Mouse (Mus musculus): Measurements from ENCODE around the gene Slc47a1. TPM values are rescaled to one million over a fixed set of nuclear protein-coding genes. Genes with fewer than 3 reads are reported as not detected.

Gene Slc47a1
- total RNA-seq, 2 experiments from 2014 or later: 13.4 to 24.4 TPM

DNA sequence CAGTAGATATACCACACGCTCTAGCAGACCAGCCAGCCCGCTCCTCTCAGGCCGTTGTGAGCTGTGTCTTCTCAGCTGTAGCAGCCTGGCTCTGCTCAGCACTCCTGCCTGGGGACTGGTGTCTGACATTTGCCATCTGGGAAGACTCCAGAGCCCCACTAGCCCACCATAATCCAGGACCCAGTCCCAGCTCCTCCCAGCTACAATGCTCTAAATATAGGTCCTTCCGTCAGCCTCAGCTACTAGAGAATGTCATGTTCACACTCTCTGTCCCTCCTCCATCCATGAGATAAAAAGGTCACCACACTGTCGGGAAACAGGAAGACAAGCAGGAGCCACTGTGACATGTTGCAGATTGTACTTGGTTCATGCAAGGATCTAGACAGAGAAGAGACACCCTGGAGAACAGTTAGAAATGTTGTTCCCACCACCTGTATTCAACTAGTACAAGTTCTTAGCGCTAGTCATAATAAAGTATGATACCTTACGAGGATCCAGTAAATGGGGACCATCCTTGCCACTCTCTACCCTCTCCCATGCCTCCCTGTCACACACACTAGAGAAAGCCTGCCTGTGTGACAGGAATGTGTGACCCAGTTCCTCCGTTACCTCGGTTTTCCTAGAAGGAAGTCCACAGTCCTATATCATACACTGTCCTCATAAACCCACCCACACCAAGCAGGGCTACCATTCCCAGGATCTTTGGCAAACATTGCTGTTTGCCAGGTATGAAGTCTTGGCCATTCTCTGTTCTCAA lies 11.4 kb downstream of the Slc47a1 start:
- peak; percentile 27 for DNase-seq
- intact Hi-C loops (cut with DNase I): no loop called here
- H3K4me3 ChIP-seq: peak overlapping the region; percentile 56
- TF ChIP-seq CTCF (IDR thresholded peaks at IDR 0.05): no peak
- H3K27ac ChIP-seq: peak overlapping the region; percentile 86

- DNase-seq: no peak
- intact Hi-C loops (cut with DNase I): no loop called here
- H3K27ac ChIP-seq: peak overlapping the region; percentile 86
- peak overlapping the region; percentile 56 for H3K4me3 ChIP-seq
- TF ChIP-seq CTCF (IDR thresholded peaks at IDR 0.05): no peak
Observed at GRCm38 (mm10) chr11:61365938-61366337, 12.2 kb downstream of the Slc47a1 start.

DNA sequence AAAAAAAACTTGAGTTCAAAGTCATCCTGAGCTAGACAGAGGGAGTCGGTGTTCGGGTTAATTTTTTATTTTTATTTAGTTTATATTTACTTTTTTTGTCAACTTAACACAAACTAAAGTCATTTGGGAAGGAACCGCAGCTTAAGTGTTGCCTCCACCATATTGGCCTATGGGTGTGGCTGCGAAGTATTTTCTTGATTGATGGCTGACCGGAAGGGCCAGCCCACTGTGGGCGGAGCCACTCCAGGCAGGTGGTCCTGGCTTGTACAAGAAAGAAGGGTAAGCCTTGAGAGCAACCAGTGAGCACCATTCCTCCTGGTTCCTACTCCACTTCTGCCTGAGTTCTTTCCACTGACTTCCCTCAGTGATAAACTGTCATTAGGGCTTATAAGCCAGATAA lies 14.0 kb downstream of the Slc47a1 start:
- no peak for TF ChIP-seq CTCF (IDR thresholded peaks at IDR 0.05)
- DNase-seq: no peak
- H3K4me3 ChIP-seq: no peak overlapping the region
- intact Hi-C loops (cut with DNase I): no loop called here
- no peak overlapping the region for H3K27ac ChIP-seq

DNA sequence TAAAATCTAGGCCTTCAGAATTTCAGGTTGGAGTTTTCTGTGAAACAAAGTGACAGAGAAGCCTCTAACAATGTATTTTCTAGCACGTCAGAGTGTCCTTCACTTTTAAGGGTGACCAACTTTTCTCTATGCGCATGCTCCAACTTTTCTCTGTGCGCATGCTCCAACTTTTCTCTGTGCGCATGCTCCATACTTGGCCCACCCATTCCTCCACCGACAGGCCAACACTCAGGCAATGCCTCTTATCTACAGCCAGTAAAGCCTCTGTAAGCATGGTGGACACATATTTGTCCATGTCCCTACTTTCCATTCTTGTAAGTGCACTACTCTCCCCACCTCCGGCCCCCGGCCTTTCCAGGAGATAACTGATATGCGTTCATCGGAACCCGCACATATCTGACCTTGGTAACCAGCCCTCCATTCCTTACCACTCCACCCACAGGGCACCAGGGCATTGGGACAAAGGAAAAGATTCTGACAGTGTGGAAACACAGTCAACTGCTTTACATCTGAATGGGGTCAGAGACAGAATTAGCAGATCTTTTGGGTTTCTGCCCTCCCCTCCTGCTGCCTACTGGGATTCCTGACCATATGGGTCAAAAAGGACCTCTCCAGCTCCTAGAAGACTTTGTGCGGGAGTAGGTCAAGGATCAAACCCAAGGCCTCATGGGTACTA lies 16.5 kb downstream of the Slc47a1 start:
- DNase-seq: no peak
- no peak overlapping the region for H3K4me3 ChIP-seq
- intact Hi-C loops (cut with DNase I): no loop called here
- no peak for TF ChIP-seq CTCF (IDR thresholded peaks at IDR 0.05)
- no peak overlapping the region for H3K27ac ChIP-seq

DNA sequence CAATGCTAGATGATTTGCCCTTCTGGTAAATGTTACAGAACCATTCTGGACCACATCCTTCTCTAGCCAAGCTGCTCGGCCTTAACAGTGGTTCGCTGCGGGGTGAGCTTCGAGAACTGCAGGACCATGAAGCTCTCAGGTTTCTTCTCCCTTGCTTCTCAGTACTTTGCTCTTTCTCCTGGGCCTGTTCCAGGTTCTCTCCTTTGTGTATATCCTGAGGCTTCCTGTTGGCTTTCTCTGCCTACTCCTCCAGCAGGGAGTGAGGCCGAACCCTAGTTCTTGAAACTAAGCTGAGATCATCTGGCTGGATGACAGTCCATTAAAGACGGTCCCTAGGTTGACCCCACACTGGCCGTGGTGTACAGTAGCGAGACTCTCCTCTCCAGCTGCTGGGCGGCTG lies 21.5 kb downstream of the Slc47a1 start:
- no peak for DNase-seq
- H3K27ac ChIP-seq: no peak overlapping the region
- TF ChIP-seq CTCF (IDR thresholded peaks at IDR 0.05): no peak
- intact Hi-C loops (cut with DNase I): no loop called here
- H3K4me3 ChIP-seq: no peak overlapping the region

- TF ChIP-seq CTCF (IDR thresholded peaks at IDR 0.05): no peak
- no peak overlapping the region for H3K27ac ChIP-seq
- DNase-seq: no peak
- H3K4me3 ChIP-seq: no peak overlapping the region
- intact Hi-C loops (cut with DNase I): no loop called here
Observed at GRCm38 (mm10) chr11:61356111-61356510, 22.0 kb downstream of the Slc47a1 start.

GRCm38 (mm10) chr11:61355351-61355750 lies 22.8 kb downstream of the Slc47a1 start:
- intact Hi-C loops (cut with DNase I): no loop called here
- TF ChIP-seq CTCF (IDR thresholded peaks at IDR 0.05): no peak
- no peak for DNase-seq

DNA sequence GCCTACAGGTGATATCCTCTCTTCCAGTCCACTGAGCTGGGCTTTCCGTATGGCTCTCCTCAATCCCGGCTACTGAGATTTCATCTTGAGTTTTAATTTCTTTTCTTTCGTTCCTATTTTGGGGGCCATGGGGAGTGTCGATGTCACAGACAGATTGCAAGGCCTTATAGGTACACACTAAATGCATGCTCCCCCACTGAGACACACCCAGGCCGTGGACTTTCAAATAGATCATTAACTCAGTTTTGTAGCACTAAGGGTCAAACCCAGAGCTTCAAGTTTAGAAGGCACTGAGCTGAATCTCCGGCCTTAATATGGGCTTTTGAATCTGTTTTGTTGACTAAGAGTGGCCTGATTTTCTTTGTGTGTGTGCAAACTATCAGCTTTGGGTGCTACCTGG lies 23.8 kb downstream of the Slc47a1 start:
- no peak for DNase-seq
- no peak overlapping the region for H3K27ac ChIP-seq
- intact Hi-C loops (cut with DNase I): no loop called here
- TF ChIP-seq CTCF (IDR thresholded peaks at IDR 0.05): no peak
- H3K4me3 ChIP-seq: no peak overlapping the region

More at GRCm38 (mm10) chr11:61355351-61355750, 22.8 kb downstream of the Slc47a1 start:
- Histone ChIP-seq H3K4me3 (no peak overlapping the region), H3K27ac (no peak overlapping the region)

DNA sequence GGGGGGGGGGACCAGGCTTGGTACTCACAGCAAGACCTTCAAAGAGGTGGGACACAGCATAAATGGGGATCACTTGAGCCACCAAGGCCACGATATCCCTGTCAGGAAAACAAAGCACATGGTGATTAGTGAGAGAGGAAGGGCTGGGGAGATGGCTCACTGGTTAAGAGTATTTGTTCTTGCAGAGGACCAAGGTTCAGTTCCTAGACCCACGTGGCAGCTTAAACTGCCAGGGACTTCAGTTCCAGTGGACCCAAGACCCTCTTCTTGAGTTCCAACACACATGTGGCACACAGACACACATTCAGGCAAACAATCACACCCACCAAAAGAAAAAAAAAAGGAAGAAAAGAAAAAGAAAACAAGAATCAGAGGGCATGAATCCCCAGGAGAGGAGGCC lies 25.1 kb downstream of the Slc47a1 start:
- Histone ChIP-seq H3K27ac (no peak overlapping the region), H3K4me3 (no peak overlapping the region)
- no peak for TF ChIP-seq CTCF (IDR thresholded peaks at IDR 0.05)
- intact Hi-C loops (cut with DNase I): no loop called here
- no peak for DNase-seq

DNA sequence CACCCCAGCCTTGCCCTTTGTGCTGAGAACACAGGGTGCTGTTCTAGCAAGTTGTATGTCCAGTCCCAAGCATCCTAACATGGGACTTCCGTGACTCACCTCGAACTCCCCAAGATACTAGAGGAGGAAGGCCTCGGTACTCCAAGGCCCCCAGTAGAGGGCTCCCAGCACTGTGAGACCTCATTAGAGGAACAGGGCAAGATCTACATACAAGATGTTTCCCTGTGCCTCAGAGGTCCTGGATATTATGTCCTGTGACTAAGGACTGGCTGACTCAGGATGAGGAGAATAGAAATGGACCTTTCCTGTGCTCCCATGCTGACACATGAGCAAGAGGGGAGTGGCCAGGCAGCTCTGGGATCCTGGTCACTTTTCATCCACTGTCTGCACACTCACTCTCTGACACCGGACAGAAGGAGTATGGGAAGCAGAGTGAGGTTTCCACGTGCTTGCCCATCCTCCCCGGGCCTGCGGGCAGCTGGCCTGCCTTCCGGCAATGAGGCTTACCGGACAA lies 25.9 kb downstream of the Slc47a1 start:
- no peak for DNase-seq
- peak; percentile 35 for TF ChIP-seq CTCF (IDR thresholded peaks at IDR 0.05)
- intact Hi-C loops (cut with DNase I): no loop called here
- H3K4me3 ChIP-seq: no peak overlapping the region
- H3K27ac ChIP-seq: no peak overlapping the region

- peak; percentile 89 for TF ChIP-seq CTCF (IDR thresholded peaks at IDR 0.05)
- intact Hi-C loops (cut with DNase I): loop anchor here (1.0 kb wide), 1 partner anchor 61 kb away; no protein-coding TSS in a partner anchor
- no peak overlapping the region for H3K27ac ChIP-seq
- H3K4me3 ChIP-seq: no peak overlapping the region
- peak; percentile 80 for DNase-seq
Observed at GRCm38 (mm10) chr11:61349337-61349736, 28.8 kb downstream of the Slc47a1 start.

GRCm38 (mm10) chr11:61346133-61346532 lies 32.0 kb downstream of the Slc47a1 start:
- no peak for DNase-seq
- intact Hi-C loops (cut with DNase I): no loop called here
- H3K4me3 ChIP-seq: no peak overlapping the region
- no peak; the same call in 1 of the 2 replicates for TF ChIP-seq CTCF (IDR thresholded peaks at IDR 0.05)
- H3K27ac ChIP-seq: no peak overlapping the region
